Mouse (Mus musculus): ENCODE measurements around the gene Kcnh1. TPM values are rescaled to one million over a fixed set of nuclear protein-coding genes. Genes with fewer than 3 reads are reported as not detected.

Kcnh1 gene
- total RNA-seq, 2 experiments from 2014 or later, result 19.7 to 20.1 TPM

DNA sequence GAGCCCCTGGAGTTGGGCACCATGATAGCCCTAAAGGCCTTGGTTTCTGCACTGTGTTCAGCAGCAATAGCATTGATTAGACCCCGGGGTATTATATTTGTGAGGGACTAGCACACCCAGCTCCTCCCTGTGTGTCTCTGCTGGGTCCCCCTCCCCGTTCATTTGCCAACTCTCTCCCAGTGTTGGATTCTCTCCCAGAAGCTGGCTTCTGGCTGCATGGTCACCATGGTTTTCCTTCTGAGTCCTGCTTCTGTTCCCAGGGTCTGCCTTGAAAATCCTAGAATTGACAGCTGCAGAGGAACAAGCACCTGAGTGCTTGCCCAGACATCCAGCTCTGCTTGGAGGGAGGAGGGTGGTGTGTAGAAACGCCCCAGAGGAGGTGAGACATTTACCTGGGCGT lies 261.1 kb downstream of the Kcnh1 start:
- peak; percentile 13 for DNase-seq
- intact Hi-C loops (cut with DNase I), result no loop called here

DNA sequence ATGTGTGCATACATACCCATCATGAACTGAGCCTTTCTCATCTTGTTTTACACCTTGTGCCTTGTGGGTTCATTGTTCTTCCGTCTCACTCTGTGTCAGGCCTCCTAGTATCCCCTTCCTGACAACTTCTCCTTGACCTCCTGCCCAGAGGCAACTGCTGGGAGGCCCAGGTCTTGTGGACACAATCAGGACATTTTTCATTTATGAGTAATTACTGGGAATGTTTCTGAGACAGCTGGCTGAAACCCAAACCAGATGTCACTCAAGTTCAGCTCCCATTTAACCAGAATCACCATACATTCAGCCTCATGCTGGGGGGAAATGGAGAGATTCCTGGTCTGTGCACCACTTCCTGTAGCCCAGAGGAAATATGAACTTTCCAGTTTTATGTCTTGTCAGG lies 263.9 kb downstream of the Kcnh1 start:
- no peak for DNase-seq
- intact Hi-C loops (cut with DNase I), result no loop called here

DNA sequence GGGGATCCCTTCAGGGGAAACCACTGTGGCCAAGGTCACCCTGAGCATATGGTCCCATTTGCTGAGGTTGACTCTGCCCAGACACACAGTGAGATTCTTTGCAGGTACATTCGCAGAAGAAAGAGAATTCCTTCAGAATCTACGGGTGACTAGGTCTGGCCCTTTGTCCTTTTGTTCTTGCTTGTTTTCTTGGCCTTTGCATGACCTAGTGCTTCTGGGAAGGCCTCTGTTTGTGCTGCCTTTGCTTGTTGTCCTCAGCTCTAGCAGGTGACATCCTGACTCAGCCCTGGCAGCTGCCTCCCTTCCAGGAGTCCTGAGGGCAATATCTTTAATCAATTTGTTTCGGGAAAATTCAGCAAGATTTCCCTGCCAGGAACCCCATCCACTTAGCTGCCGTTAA lies 264.4 kb downstream of the Kcnh1 start:
- intact Hi-C loops (cut with DNase I), result no loop called here
- DNase-seq, result no peak

DNA sequence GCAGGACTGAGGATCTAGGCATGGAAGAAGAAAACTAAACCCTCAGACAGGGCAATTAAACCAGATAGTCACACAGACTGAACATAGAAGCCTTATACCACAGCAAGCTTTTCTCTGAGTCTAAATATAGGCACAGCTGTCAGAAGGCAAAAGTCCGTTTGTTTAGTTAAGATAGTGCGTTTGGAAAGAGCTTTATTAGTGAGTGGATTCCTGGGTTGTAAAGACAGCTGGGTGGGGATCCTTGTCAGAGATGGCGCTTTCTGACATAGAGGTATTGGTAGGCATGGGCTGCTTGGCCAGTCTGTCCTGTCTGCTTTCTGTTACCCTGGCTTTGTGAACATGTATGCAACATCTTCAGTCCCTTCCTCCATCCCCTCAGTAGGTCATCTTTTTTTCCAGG lies 266.5 kb downstream of the Kcnh1 start:
- no peak for DNase-seq
- intact Hi-C loops (cut with DNase I), result no loop called here

DNA sequence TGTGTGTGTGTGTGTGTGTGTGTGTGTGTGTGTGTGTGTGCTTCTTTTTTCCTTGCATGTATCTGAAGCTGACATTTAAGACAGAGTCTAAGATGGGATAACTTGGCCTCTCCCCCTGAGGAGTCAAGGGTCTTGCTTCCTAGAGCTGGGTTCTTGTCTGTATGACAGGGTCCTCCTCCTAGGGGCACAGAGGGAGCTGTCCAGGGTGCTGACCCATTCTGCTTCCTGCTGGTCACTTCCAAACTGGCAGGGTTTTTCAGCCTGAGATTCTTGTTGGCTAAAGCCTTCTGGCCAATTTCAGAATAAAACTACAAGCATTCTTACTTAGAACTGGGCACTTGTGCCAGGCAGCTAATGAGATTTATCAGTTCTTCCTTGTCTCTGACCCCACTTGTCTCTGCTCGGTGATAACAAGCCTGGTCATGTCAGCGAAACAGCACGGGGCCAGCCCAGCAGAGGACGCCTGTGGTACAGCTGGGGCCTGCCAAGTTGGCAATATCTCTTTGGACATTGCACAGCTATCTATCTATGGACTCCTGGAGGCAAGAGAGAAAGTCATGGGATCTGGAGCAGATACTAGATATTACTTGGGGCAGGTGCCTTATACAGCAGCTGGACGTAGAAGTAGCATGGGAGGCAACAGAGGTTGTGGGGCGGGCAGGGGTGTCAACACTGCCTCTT lies 267.1 kb downstream of the Kcnh1 start:
- intact Hi-C loops (cut with DNase I), result no loop called here
- peak; percentile 27 for DNase-seq

DNA sequence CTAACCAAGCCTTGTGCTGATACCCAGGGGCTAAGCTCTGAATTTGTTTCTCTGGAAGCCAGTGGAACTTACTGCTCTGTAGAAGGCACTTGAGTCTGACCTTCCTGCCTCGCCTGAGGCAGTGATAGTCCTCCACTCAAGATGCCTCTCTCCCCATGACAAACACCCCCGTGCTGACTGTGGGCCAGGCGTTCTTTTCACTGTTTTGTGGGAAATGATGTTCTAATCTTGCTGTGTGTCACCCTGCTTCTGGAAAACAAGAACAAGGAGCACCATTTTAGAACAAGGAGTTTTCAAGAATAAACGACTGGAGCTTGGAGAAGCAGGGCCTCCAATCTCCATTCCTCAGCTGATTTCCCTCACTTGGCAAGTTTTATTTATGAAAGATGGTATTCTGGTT lies 273.2 kb downstream of the Kcnh1 start:
- DNase-seq, result no peak
- intact Hi-C loops (cut with DNase I), result no loop called here

DNA sequence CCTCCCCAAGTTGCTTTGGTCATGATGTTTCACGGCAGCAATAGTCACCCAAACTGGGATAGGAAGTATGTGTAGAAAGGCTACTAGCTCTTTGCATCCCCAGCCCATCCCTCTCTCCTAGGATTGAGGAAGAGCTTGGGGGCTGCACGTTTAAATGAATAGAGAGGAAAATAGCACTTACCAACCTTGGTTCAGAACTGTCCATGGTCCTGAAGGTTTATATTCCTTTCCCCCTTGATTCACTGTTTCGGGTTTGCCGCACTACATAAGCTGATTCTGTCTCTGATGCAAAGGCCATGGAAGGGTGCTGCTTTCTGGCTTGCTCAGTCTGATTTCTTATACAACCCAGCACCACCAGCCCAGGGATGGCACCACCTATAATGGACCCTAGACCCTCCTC lies 281.8 kb downstream of the Kcnh1 start:
- intact Hi-C loops (cut with DNase I), result no loop called here
- no peak for DNase-seq

DNA sequence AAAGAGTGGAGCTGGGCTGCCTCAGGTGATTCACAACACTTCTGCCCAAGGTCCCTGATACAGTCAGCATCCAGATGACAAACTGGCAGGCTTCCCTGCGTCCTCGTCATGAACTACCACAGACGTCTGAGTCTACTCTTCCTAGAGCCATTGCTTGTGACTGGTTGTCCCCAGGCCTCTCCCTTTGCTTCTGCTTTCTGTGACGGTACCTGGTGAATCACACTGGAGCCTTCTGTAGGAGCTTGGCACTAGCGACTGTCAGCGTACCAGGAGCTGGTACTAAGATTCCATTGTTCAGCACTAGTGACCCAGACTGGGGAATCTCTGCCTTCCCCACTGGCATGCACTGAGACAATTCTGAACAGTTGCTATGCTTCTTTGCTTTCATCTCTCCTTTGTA lies 282.6 kb downstream of the Kcnh1 start:
- no peak for DNase-seq
- intact Hi-C loops (cut with DNase I), result no loop called here

DNA sequence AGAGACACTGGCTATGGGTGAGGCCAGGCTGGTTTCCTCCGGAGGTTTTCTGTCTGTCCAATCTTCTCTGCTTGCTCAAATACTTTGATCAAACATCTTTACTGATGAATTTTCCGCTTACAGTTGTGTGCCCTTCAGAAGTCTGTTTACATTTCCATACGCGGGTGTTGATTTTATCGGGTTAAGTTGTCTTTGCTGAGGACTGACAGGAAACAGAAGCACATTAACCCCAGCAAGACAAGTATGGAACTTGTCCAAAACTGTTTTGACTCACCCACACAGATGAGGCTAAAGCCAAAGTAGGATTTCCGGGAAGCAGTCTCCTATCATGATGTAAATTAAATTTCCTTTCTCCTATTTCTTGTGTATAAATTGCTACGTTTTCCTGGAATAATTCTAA lies 286.1 kb downstream of the Kcnh1 start:
- DNase-seq, result no peak
- intact Hi-C loops (cut with DNase I), result no loop called here

DNA sequence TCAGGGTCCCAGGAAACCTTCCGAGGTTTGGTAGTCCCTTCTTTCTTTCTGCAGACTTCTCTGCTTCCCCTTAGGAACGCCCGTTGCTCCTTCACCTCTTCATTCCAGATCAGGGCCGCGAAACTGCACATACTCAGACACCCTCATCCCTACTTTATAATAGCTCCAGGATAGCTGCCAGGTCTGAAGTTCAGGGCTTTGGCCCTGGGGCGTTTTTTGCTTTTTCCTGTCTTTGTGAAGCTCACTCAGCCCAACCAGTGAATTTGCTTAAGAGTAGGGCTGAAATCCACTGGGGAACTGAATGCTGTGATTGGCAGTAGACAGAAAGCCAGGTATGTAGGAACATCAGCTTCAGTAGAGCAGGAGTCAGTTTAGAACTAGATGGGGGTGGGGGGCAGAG lies 287.0 kb downstream of the Kcnh1 start:
- intact Hi-C loops (cut with DNase I), result no loop called here
- no peak for DNase-seq

DNA sequence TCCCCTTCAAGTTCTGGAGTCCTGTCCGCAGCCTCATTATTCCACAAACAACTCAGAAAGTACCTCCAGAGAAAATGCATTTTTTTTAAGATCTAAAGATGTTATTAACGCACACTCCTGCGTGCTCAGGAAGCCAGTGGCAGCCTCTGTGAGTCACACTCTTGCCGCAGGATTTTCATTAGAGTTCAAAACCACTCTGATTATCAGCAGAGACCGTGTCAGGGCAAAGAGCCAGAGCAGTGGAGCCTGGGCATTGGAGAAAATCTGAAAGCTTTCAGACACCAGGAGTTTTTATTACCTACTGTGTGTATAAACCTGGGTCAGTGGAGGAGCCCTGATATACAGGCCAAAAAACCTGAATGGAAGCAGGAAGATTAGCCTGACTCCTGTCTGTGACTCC lies 287.6 kb downstream of the Kcnh1 start:
- intact Hi-C loops (cut with DNase I), result no loop called here
- no peak for DNase-seq

DNA sequence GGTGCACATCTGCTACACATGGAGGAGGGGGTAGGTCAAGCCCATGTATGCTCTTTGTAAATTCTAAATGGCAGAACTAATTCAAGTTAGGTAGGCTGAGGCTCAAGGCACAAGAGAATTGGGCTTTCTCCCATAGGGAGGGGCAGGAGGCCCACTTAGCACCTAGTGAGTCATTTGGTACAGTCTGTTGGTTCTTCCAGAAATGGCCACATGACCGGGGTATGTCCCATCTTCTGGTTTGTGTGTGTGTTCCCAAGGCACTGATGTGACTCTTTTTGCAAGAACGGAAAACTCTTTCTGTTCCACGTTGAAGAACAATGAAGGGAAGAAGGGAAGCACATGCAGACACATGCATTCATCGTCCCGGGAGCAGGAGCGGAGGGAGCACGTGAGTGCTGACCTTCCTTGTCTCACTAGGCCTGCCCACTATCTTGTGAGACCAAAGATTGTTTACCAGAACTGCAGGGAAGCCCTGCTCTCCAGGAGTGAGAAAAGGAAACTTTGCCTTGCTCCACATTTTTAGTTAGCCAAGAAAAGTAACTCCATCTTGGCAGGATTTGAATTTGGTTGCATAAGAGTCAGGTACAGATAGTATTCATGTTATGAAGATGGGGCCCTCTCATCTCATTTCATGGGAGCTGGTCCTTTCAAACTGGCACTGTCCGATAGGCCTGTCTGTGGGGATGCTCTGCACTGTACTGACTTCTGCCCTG lies 289.7 kb downstream of the Kcnh1 start:
- DNase-seq, result no peak
- intact Hi-C loops (cut with DNase I), result no loop called here

DNA sequence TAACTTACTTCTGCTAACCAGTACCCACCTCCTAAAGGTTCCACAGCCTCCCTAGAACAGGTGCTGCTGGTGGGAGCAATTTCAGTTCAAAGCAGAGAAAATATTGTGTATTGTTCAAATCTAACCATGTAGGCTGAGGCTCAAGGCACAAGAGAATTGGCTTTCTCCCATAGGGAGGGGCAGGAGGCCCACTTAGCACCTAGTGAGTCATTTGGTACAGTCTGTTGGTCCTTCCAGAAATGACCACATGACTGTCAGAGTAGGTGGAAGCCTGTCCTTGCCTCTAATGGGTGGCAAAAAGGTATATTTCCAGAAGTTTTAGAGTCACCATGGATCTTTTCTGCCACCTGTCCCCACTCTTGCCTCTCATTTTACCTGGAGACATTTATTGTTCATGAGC lies 290.9 kb downstream of the Kcnh1 start:
- DNase-seq, result no peak

DNA sequence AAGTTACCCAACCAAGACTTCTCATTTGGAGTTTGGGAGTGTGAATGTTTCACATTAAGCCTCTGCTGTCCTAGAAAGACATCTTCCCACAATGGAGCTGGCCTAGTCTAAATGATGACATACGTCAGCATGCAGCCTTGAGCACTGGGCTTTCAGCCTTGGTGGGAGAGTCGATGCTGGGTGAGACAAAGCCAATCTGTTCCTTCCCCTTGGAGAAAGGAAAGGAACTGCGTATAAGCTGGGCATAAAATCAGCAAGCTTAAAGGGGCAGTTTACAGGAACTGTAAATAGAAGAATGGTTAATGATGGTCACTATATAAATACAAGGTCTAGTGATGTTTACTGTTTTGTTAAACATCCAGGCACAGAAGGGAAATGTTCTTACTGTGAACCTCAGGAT lies 294.5 kb downstream of the Kcnh1 start:
- no peak for DNase-seq
- intact Hi-C loops (cut with DNase I), result no loop called here

More for the DNA sequence above, 290.9 kb downstream of the Kcnh1 start:
- intact Hi-C loops (cut with DNase I), result no loop called here

DNA sequence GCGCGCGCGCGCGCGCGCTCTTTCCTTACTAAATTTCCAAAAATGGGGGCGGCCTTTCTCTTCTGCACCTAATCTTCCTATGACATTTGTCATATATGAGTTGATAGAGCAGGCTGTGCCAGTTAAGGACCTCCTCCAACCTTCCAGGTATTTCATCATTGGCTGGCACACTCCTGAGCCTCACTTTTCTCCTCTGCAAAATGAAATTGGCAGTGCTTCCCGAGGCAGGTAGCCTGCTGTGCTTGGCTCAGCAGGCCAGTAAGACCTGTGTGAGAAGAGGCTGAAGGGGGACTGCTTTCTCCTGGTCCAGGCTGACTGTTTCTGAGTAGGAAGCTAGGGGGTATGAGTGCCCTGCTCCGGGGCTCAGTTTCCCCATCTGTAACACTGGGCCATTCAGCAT lies 297.0 kb downstream of the Kcnh1 start:
- no peak for DNase-seq
- intact Hi-C loops (cut with DNase I), result no loop called here

DNA sequence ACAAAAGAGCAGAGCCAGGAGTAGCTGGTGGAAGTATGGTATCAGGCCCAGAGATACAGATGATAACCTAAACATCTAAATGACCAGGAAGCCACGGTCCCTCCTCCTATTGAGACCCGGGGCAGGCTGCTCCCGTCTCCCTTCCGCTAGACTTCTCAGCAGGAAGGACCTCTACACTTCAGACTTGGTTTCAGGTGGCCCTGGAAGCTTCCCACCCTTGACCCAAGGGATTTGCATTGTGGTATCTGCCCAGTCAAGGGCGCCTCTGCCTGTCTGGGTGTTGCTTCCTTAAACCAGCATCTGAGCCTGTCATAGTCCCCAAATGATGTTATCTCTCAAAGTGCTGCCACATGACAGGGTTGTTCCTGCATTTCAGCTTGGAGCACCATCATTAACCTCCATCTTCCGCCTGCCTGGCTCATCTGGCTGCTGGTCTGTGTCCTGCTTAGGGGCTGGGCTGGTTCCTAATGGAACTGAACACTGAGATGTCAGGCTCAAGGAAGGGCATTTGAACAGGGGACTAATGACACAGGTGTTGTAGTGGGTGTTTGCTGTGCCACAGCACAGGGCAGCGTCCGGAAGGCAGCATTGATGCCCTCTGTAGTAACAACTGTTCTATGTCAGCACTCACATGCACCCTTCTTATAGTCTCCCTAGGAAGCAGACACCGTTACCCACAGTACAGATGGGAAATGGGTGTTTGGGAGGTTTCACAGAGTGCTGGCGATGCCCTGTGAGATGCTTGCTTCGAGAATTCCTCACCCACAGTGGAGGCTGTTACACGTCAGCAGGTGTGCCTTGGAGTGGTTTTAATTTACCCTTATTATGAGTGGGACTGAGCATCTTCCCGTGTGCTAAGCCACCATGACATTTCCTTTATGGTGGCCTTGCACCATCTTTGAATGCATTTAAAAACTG lies 299.6 kb downstream of the Kcnh1 start:
- intact Hi-C loops (cut with DNase I), result no loop called here
- DNase-seq, result no peak

DNA sequence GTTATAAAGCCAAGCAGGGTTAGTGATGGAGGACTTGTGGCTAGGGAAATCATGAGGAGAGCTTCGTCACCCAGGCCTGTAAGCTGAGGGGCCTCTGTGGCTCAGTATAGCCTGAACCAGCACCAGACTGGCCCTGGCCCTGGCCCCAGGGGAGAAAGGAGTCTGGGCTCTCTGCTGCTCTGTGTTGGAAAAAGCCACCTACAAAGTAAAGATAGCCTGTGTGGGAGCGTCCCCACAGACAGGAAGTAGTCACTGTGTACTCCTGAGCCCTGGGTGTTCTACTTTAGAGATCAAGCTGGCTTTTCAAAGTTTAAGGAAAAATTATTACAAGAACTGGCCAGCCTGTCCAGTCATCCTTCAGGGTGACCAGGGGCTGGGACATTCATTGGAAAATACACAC lies 306.9 kb downstream of the Kcnh1 start:
- intact Hi-C loops (cut with DNase I), result no loop called here
- DNase-seq, result no peak

DNA sequence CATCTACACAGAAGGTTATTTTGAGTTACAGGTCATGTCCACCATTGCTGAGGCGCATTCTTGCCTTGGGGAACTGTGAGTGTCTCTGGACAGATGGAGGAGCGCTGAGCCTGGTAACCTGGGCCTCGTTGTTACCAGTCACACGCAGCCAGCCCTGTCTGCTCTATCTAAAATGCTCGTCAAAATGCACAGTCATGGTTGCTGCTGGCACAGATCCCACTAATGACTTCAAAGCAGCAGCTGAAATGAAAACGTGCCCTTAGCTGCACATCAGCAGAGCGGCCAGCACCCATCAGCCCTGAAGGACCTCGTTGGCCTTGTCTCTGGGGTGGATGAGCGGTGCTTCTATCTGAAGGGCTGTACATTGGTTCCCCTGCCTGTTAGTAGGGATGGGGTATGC lies 311.4 kb downstream of the Kcnh1 start:
- intact Hi-C loops (cut with DNase I), result no loop called here
- no peak for DNase-seq

DNA sequence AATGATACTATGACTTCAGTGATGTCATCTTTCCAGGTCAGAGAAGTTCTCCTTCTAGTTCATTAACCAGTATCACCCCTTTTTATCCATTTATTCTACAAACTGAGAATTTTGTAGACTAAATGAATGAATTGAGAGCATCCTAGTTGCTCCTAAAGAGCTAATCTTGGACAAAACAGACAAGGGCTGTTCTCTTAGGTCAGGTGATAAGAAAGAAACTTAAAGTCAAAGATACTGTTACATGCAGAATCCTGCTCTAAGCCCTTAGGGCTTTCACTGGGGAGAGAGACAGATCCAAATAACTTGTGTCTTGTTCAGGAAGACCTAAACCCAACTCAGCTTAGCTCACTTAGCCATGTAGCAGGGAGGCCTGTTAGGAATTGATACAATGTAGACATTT lies 312.3 kb downstream of the Kcnh1 start:
- intact Hi-C loops (cut with DNase I), result no loop called here
- no peak for DNase-seq

DNA sequence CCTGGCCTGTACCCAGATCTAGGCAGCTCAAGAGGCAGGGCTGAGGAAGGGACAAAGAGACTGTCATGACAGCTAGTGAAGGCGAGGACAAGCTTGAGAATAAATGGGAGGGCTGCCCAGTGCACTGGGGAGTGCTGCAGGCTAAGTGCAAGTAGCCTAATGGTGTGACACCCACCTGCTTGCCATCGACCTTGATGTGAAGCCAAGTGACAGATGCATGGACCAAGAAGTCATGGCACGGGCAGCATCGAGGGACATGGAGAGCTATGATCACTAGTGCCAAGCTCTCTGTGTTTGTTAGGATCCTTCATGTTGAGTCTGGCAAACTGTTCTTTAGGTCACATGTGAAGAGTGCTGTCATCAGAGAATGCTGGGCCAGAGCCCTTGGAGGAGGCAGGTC lies 313.1 kb downstream of the Kcnh1 start:
- intact Hi-C loops (cut with DNase I), result no loop called here
- DNase-seq, result peak; percentile 66

DNA sequence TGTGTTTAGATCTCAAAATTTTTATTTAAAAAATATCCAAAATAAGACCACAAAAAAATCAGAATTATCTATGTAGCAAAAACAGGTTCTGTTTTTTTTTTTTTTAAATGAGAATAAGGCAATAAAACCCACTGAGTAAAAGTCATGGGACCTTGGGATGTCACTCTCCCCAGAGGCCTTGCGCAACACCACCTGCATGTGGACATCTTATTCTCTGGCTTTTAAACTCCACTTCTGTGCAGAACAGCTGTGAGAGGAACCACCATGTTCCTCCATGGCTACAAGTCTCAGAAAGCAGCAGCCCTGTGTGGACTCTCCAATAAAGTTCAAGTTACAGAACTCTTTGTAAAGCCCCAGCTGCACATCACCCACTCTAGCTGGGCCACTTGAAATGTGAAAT lies 322.2 kb downstream of the Kcnh1 start:
- intact Hi-C loops (cut with DNase I), result no loop called here
- no peak for DNase-seq

DNA sequence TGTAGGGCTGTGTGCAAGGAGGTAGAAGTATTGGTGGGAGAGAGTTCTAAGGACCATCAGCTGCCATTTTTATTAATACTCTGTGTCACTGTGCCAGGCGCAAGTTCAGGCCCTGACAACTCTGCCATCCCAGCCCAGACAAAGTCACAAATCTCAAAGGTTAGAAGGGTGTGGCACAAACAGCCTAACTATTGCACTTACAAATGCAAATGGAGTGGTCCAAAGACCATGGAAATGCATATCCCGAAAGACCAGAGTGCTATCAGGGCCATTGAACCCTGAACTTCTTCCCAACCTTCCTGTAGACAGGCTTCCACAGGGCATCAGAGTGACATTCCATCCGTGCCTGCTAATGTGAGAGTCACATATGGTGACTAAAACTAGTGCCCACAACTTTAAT lies 324.8 kb downstream of the Kcnh1 start:
- DNase-seq, result no peak
- intact Hi-C loops (cut with DNase I), result no loop called here

All from left cerebral cortex, postnatal 4 days (tissue).